Mouse (Mus musculus): ENCODE results near the gene Ace3. TPM values are rescaled to one million over a fixed set of nuclear protein-coding genes. Genes with fewer than 3 reads are reported as not detected.
"Not testable (repeated sequence)": the region's sequence is repeated elsewhere in the genome, so short reads cannot be mapped to it uniquely, and the experiment has no call there.

Gene Ace3
- total RNA-seq, 2 experiments from 2014 or later = not detected

- no peak for DNase-seq (ENCODE audit: extremely low spot score in 1 of 2, low spot score in 2 of 2)
- intact Hi-C loops (cut with DNase I) = loop anchor here (5.0 kb wide), 1 partner anchor 100 kb away; no protein-coding TSS in a partner anchor
These were observed 33.1 kb downstream of the Ace3 start for GRCm38 (mm10) chr11:106027607-106028006.

DNA sequence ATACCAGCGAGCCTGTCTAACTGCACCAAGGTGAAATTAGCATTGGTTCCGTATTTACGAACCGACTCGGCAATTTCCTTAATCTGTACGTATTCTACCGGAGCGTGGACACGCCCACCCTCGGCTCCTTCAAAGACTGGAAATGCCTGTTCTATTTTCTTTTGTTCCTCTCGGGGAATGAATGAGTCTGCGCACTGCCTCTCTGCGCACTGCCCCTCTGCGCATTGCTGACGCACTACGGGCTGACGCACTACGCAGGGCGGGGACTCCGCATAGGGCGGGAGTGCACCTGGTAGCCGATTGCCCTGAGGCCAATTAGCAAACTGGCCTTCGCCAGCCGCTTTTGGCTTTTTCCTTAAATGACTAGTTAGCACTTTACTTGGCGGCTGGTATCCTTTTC, 37.6 kb downstream of the Ace3 start:
- intact Hi-C loops (cut with DNase I); DNase-seq (ENCODE audit: extremely low spot score in 1 of 2, low spot score in 2 of 2): not testable (repeated sequence)

- no peak for DNase-seq (ENCODE audit: extremely low spot score in 1 of 2, low spot score in 2 of 2)
- intact Hi-C loops (cut with DNase I) = no loop called here
These were observed 39.0 kb downstream of the Ace3 start for GRCm38 (mm10) chr11:106033491-106033919.

GRCm38 (mm10) chr11:106034986-106035385, 40.5 kb downstream of the Ace3 start:
- DNase-seq (ENCODE audit: extremely low spot score in 1 of 2, low spot score in 2 of 2) = no peak
- intact Hi-C loops (cut with DNase I) = no loop called here

DNA sequence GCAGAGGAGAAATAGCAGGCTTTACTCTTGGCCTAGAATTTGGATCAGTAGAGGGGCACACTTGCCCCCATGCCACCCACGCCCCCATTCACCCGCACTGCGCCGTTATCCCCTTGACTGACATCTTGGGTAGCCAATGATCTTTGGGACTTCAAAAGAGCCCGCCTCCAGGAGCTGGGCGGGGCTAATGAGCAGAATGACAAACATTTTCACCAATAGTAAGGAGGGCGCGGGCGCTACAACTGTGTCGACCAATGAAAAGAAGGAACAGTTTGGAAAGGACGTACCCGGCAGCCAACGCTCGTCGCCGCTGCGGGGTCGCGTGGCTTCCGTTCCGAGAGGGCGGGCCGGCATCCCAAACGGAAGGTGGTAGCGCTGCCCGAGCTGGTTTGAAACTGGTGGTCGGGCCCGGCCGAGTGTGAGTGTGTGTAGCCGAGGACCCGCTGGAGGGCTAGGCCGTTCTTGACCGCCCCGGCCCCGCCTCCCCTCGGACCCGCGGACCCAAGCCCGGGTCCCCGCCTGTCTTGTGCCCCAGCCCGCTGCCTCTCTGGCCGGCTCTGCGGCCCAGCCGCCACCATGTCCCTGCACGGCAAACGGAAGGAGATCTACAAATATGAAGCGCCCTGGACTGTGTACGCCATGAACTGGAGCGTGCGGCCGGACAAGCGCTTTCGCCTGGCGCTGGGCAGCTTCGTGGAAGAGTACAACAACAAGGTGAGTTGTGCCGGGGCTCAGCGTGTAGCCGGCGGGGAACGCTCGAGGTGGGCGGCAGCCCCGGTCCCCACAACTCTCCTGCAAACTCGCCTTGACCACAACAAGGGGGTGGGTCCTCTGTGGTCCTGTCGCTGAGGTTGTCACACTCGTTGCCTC, 42.3 kb downstream of the Ace3 start, which contains the start of gene Dcaf7:
TSS of gene Dcaf7 (plus strand) at position 325 of the 870 bp plus-strand sequence.
- peak; percentile 98 for DNase-seq (ENCODE audit: extremely low spot score in 1 of 2, low spot score in 2 of 2)
- intact Hi-C loops (cut with DNase I) = no loop called here

- DNase-seq (ENCODE audit: extremely low spot score in 1 of 2, low spot score in 2 of 2) = peak; percentile 88
- intact Hi-C loops (cut with DNase I) = no loop called here
These were observed 42.9 kb downstream of the Ace3 start for GRCm38 (mm10) chr11:106037418-106037751.

- intact Hi-C loops (cut with DNase I) = no loop called here
- no peak for DNase-seq (ENCODE audit: extremely low spot score in 1 of 2, low spot score in 2 of 2)
These were observed 49.9 kb downstream of the Ace3 start for GRCm38 (mm10) chr11:106044349-106044748.

GRCm38 (mm10) chr11:106045256-106045655, 50.8 kb downstream of the Ace3 start:
- DNase-seq (ENCODE audit: extremely low spot score in 1 of 2, low spot score in 2 of 2) = no peak
- intact Hi-C loops (cut with DNase I) = no loop called here

DNA sequence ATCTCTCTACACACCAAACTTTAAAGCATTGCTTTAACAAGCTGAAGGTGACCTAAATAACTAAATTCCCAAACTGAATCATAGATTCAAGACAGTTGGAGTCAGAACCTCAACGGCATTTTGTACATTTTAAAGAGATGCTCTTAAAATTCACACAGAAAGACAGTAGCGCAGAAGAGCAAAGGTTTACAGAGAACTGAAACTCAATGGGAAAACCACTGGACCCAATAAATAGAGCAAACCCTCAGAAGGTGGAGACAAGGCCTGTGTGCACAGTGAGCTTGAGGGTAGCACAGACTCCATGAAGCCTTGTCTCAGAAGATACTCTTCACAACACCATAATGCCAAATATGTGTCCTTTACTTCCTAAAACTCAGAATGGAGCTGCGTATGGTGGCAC, 51.3 kb downstream of the Ace3 start:
- DNase-seq (ENCODE audit: extremely low spot score in 1 of 2, low spot score in 2 of 2) = no peak
- intact Hi-C loops (cut with DNase I) = no loop called here

- intact Hi-C loops (cut with DNase I) = no loop called here
These were observed 52.1 kb downstream of the Ace3 start for GRCm38 (mm10) chr11:106046584-106046983.

GRCm38 (mm10) chr11:106053921-106054320, 59.4 kb downstream of the Ace3 start:
- DNase-seq (ENCODE audit: extremely low spot score in 1 of 2, low spot score in 2 of 2) = no peak
- intact Hi-C loops (cut with DNase I) = no loop called here

More at GRCm38 (mm10) chr11:106046584-106046983, 52.1 kb downstream of the Ace3 start:
- DNase-seq (ENCODE audit: extremely low spot score in 1 of 2, low spot score in 2 of 2) = no peak

DNA sequence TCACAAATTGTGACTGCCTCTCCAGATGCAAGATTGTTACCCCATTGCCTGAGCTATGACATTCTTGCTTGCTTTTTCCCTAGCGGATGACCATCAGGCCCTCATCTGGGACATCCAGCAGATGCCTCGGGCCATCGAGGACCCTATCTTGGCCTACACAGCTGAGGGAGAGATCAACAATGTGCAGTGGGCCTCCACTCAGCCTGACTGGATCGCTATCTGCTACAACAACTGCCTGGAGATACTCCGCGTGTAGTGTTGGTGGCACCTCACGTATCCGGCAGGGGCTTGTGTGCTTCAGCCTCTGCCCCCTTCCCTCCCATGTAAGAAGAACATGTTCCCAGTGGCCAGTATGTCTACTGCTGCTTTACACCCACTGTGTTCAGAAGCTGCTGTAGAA, 60.1 kb downstream of the Ace3 start:
- intact Hi-C loops (cut with DNase I) = no loop called here
- no peak for DNase-seq (ENCODE audit: extremely low spot score in 1 of 2, low spot score in 2 of 2)

Other genes starting within 250 kb of the Ace3 start
- 10 to 100 TPM; 52.7 to 54.0 TPM for gene Cyb561, start 41.3 kb upstream of the Ace3 start, total RNA-seq (2021)
- gene Ace, start 26.7 kb upstream of the Ace3 start, total RNA-seq (2021) = 10 to 100 TPM in 1 of 2 experiments, 1 to 10 TPM in 1; 7.5 to 10.6 TPM
- 1 to 10 TPM; 1.6 to 1.9 TPM for gene Kcnh6, start 13.4 kb downstream of the Ace3 start, total RNA-seq (2021)
- gene Dcaf7, start 42.2 kb downstream of the Ace3 start, total RNA-seq (2021) = 100 to 1,000 TPM; 228 to 235 TPM
- gene Taco1, start 71.4 kb downstream of the Ace3 start, total RNA-seq (2021) = 10 to 100 TPM; 14.0 TPM
- gene Map3k3, start 89.9 kb downstream of the Ace3 start, total RNA-seq (2021) = 10 to 100 TPM; 23.0 to 23.6 TPM
- 1 to 10 TPM in 1 of 2 experiments, not detected in 1; 1.5 TPM for gene Gm10840, start 166.2 kb downstream of the Ace3 start, total RNA-seq (2021)
- gene Limd2, start 166.2 kb downstream of the Ace3 start, total RNA-seq (2021) = 10 to 100 TPM; 79.4 to 89.1 TPM
- gene Strada, start 207.5 kb downstream of the Ace3 start, total RNA-seq (2021) = 10 to 100 TPM; 27.5 to 28.2 TPM
- gene Ccdc47, start 221.7 kb downstream of the Ace3 start, total RNA-seq (2021) = 10 to 100 TPM; 77.3 to 85.3 TPM
- 10 to 100 TPM; 67.9 to 72.7 TPM for gene Ddx42, start 222.3 kb downstream of the Ace3 start, total RNA-seq (2021)

All from left cerebral cortex, postnatal 10 days (tissue).